Mouse (Mus musculus) heart, postnatal 0 days (tissue): ENCODE measurements at regions not wholly inside any gene's neighbourhood (a gene's known extent, or its start where the extent isn't known, plus 50 kb on each side); places are given as distances from the start of the nearest gene placed in this dataset.

Experiments
- ATAC-seq: fragments of 200-750 bp; cut with Nextera tagmentation; 2 replicates; pipeline ENCODE4 v1.8.0; 2017; ENCODE audit warnings: low read depth, moderate number of reproducible peaks, moderate library complexity; ENCODE audit not compliant: insufficient read depth
- DNase-seq: peaks from one replicate; pipeline ENCODE4 v3.0.0-alpha.2; 2016; ENCODE audit warnings: low spot score
- H3K27ac ChIP-seq: fragments of 300-500 bp; sonication (generic); 2 replicates; pipeline ENCODE4 v1.5.1; 2014; ENCODE audit warnings: low read depth, mild to moderate bottlenecking
- H3K27me3 ChIP-seq: fragments of 300-500 bp; sonication (generic); 2 replicates; pipeline ENCODE4 v1.6.1; 2014; ENCODE audit warnings: low read length, mixed read lengths; ENCODE audit not compliant: control insufficient read depth, insufficient read depth
- H3K36me3 ChIP-seq: fragments of 300-500 bp; sonication (generic); replicated peaks from 2 replicates; pipeline ENCODE4 v1.6.1; 2014; ENCODE audit warnings: low read length, mixed read lengths; ENCODE audit not compliant: control insufficient read depth, insufficient read depth
- H3K4me1 ChIP-seq: fragments of 300-500 bp; sonication (generic); 2 replicates; pipeline ENCODE4 v1.6.1; 2014; ENCODE audit warnings: antibody characterized with exemption; ENCODE audit not compliant: control insufficient read depth, insufficient read depth
- H3K4me2 ChIP-seq: fragments of 300-500 bp; sonication (generic); 2 replicates; pipeline ENCODE4 v1.6.1; 2014; ENCODE audit warnings: low read depth, mild to moderate bottlenecking, low read length, moderate library complexity
- H3K4me3 ChIP-seq: fragments of 300-500 bp; sonication (generic); 2 replicates; pipeline ENCODE4 v1.5.1; 2014; ENCODE audit warnings: low read depth, low read length
- H3K9ac ChIP-seq: fragments of 300-500 bp; sonication (generic); replicated peaks from 2 replicates; pipeline ENCODE4 v1.6.1; 2014; ENCODE audit warnings: low read depth, low read length, mixed read lengths
- H3K9me3 ChIP-seq: fragments of 300-500 bp; sonication (generic); replicated peaks from 2 replicates; pipeline ENCODE4 v1.6.1; 2016; ENCODE audit warnings: low read length; ENCODE audit not compliant: control insufficient read depth
- CTCF ChIP-seq: IDR thresholded peaks from 2 replicates; pipeline ENCODE4 v1.5.1; 2016; ENCODE audit warnings: antibody characterized with exemption, control low read depth, low read depth
- EP300 ChIP-seq: IDR thresholded peaks from 2 replicates; pipeline ENCODE4 v1.6.1; 2016; ENCODE audit warnings: antibody characterized with exemption, low read depth
- WGBS: fragments of 180-500 bp; shearing (Covaris S2); extraction: QIAGEN DNeasy Blood & Tissue Kit; methylation state at CpG from one replicate; pipeline ENCODE4 v1.1.7; 2014; 5-methylcytosine and 5-hydroxymethylcytosine counted together

GRCm38 (mm10) chr10:37231936-37232556 lies 93.3 kb upstream of the Marcks start:
- Histone ChIP-seq H3K9me3 (no peaks in the 10 kb centered on the region), H3K4me2 (peak overlapping the region; percentile 62), H3K4me3 (peak overlapping the region; percentile 37), H3K36me3 (no peaks in the 10 kb centered on the region), H3K9ac (peak overlapping the region; percentile 53), H3K27ac (peak overlapping the region; percentile 86), H3K27me3 (no peaks in the 10 kb centered on the region), H3K4me1 (peaks cover 21% of the 10 kb centered on the region)
- DNase-seq = peak; percentile 57
- peak; percentile 83 for ATAC-seq
- WGBS = 10% methylated on average over 10 of the region's 12 CpGs
- TF ChIP-seq EP300 (peak; percentile 49; the same call in 1 of the 2 replicates), CTCF (no peak)

GRCm38 (mm10) chr10:37231159-37231558 lies 92.4 kb upstream of the Marcks start:
- no peak overlapping the region for H3K27ac ChIP-seq
- 91% methylated on average over 6 of the region's 6 CpGs for WGBS

GRCm38 (mm10) chr10:37227889-37228288 lies 89.2 kb upstream of the Marcks start:
- Histone ChIP-seq H3K9ac (no peak overlapping the region), H3K4me3 (no peak overlapping the region), H3K36me3 (no peaks in the 10 kb centered on the region), H3K9me3 (no peaks in the 10 kb centered on the region), H3K4me2 (no peak overlapping the region), H3K27me3 (no peaks in the 10 kb centered on the region), H3K4me1 (peaks cover 15% of the 10 kb centered on the region), H3K27ac (no peak overlapping the region)
- no peak for TF ChIP-seq EP300
- no peak for TF ChIP-seq CTCF
- no peak for ATAC-seq
- WGBS = 71% methylated on average over 3 of the region's 3 CpGs
- DNase-seq = no peak

More at GRCm38 (mm10) chr10:37231159-37231558, 92.4 kb upstream of the Marcks start:
- H3K4me1 ChIP-seq = peaks cover 21% of the 10 kb centered on the region
- ATAC-seq (no peak), DNase-seq (no peak)
- no peak overlapping the region for H3K9ac ChIP-seq
- H3K9me3 ChIP-seq = no peaks in the 10 kb centered on the region
- no peak for TF ChIP-seq EP300
- no peaks in the 10 kb centered on the region for H3K36me3 ChIP-seq
- H3K27me3 ChIP-seq = no peaks in the 10 kb centered on the region
- H3K4me2 ChIP-seq = no peak overlapping the region
- no peak overlapping the region for H3K4me3 ChIP-seq

- Histone ChIP-seq H3K27me3 (no peaks in the 10 kb centered on the region), H3K4me3 (no peak overlapping the region), H3K9me3 (no peaks in the 10 kb centered on the region), H3K9ac (no peak overlapping the region), H3K36me3 (no peaks in the 10 kb centered on the region), H3K4me1 (no peaks in the 10 kb centered on the region), H3K27ac (no peak overlapping the region), H3K4me2 (no peak overlapping the region)
- 56% methylated on average over 6 of the region's 6 CpGs for WGBS
- no peak for ATAC-seq
- no peak for DNase-seq
- TF ChIP-seq CTCF = no peak
- no peak for TF ChIP-seq EP300
Measured at GRCm38 (mm10) chr10:37221730-37222129, 83.0 kb upstream of the Marcks start.

GRCm38 (mm10) chr10:37220434-37220833 lies 81.7 kb upstream of the Marcks start:
- WGBS = 46% methylated on average over 3 of the region's 3 CpGs
- TF ChIP-seq CTCF = no peak
- TF ChIP-seq EP300 = no peak
- Histone ChIP-seq H3K9ac (no peak overlapping the region), H3K4me2 (no peak overlapping the region), H3K9me3 (no peaks in the 10 kb centered on the region), H3K4me3 (no peak overlapping the region), H3K27ac (no peak overlapping the region), H3K4me1 (no peaks in the 10 kb centered on the region), H3K27me3 (no peaks in the 10 kb centered on the region), H3K36me3 (no peaks in the 10 kb centered on the region)
- ATAC-seq (peak; percentile 58), DNase-seq (peak; percentile 21)

GRCm38 (mm10) chr10:37219936-37220335 lies 81.2 kb upstream of the Marcks start:
- H3K27ac ChIP-seq = no peak overlapping the region
- no peak overlapping the region for H3K9ac ChIP-seq
- no peak for DNase-seq
- WGBS = 46% methylated on average over 4 of the region's 4 CpGs
- H3K36me3 ChIP-seq = no peaks in the 10 kb centered on the region
- H3K4me3 ChIP-seq = no peak overlapping the region
- H3K9me3 ChIP-seq = no peaks in the 10 kb centered on the region
- H3K4me1 ChIP-seq = no peaks in the 10 kb centered on the region
- TF ChIP-seq CTCF (no peak), EP300 (no peak)
- H3K27me3 ChIP-seq = no peaks in the 10 kb centered on the region
- no peak for ATAC-seq
- no peak overlapping the region for H3K4me2 ChIP-seq
